Mouse (Mus musculus) heart, postnatal 14 days (tissue): ENCODE measurements around the gene Men1. TPM values are rescaled to one million over a fixed set of nuclear protein-coding genes. Genes with fewer than 3 reads are reported as not detected.
"Not testable (repeated sequence)": the region's sequence is repeated elsewhere in the genome, so short reads cannot be mapped to it uniquely, and the experiment has no call there.

Experiments
- DNase-seq, 2 experiments: peaks; one replicate each; pipeline ENCODE4 v3.0.0; 2021 to 2022
- intact Hi-C: fragments of 180-260 bp; cut with DNase I; formaldehyde crosslinking; loops from one replicate; pipeline ENCODE4 v1.15.1; 2025
- total RNA-seq, 2 experiments: library from RNA; stranded (reverse); gene quantifications; 2 replicates each; pipeline ENCODE4 v1.2.3; 2021

Gene Men1
- total RNA-seq, 2 experiments from 2014 or later = 18.2 to 18.5 TPM

DNA sequence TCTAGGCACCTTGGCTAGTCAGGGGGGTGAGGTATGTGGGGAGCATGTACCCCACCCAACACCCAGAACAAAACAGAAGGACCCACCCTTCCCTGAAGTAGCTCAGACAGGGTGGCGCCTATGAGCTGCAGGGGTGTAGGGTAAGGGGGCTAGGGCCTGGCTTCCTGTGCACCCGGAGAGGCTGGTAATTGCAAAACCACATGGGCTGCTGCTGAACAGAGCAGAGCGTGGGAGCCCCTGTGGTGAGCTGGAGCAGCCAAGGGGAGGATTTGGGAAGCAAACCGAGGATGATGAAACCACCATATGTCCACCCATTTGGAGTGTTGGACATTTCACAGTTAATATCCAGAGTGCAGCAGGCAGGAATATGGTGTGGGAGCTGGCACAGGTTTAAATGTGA is 32.3 kb upstream of the Men1 start:
- DNase-seq = peak; percentile 70 to 75
- intact Hi-C loops = no loop called here

DNA sequence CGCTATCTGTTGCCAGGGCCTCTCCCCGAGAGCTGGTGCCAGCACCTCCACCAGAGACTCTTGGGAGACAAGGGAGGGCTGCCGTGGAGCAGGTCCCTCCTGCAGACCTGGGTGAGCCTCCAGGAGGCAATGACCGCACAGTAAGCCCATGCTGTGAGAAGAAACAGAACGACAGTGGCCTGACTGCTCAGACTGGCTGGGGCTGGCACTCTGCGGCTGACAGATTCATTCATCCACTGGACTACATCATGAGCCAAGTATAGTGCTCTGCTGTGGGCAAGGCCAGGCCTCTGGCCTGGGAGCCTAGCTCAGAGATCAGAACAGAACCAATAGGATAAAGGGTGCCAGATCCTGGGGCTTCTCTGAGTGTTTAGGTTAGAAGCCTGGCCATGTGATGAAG is 30.9 kb upstream of the Men1 start:
- intact Hi-C loops = no loop called here
- DNase-seq = no peak

DNA sequence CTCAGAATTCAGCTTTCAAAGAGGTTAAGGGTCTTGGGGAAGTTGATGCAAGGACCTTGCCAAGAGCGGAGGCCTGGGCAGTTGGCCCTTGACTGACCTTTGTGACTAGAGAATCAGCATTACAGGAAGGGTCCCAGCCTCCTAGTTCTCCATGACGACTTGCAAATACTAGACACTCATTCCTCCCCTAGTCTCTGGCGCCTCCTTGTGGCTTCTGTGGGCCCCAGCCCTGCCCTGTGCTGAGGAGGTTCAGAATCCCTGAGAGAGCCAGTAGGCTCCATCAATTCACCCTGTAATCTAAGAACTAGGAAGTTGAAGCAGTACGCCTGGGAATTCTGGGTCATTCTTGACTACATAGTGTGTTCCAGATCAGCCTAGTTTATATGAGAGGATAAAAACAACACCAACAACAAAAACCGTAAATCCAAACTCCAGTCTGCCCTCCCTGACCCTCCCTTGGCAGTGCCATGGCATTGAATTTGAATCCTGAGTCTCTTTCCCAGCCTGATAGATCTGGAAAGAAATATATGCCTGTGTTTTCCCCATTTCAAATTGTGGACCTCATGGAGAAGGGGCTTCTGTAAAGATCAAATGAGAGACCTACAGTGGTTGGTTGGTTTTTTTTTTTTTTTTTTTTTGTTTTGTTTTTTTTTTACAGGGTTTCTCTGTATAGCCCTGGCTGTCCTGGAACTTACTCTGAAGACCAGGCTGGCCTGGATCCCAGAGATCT is 29.8 kb upstream of the Men1 start:
- DNase-seq = peak; percentile 93 to 97
- intact Hi-C loops = loop anchor here (1.0 kb wide), 1 partner anchor 37 kb away; no protein-coding TSS in a partner anchor

DNA sequence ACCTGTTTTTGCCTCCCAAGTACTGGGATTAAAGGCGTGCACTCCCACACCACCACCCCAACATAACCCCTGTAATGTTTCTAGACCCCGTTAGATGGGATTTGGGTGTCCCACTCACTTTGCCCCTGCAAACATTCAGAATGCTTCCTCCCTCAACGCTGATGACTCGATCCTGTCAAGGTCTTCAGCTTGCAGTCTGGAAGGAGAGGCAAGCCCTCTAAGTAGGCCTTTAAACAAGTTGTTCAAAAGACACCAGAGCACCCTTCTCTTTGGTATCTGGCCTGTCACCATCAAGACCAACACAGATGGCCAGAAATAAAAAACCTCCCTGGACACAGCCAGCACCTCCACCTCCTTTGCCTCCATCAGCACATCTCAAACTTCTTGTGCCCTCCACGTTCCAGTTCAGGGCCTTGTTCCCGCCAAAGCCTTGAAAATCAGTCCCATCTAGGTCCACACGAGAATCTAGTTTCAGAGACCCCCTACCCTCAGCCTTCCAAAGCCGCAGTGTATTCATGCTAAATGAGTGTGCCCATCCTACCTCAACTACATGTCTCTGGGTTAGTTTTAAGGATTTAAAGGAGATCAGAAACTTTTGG is 29.2 kb upstream of the Men1 start:
- no peak for DNase-seq
- intact Hi-C loops = loop anchor here (1.0 to 2.0 kb wide), 2 partner anchors 25 to 37 kb away; no protein-coding TSS in a partner anchor

DNA sequence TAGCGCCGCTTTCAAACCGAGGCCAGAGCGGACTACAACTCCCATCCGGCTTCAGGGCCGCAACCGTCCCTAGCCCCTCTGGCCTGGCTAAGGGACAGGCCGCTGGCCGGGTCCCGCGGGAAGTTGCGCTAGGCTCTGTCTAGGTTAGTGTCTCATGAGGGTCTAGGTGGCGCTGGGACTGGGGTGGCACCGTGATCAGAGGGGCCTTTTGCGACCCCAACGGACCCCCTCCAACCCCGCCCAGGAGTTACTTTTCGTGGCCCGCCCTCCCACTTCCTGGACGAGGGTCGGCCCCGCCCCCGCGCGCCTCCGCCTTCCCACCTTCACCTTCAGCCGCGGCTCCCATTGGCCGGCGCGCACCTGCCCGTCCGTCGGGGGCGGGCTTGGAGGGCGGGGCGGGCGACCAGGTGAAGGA is 28.6 kb upstream of the Men1 start, which contains the start of gene Cdc42bpg:
Cdc42bpg (plus strand) TSS at position 320 of the 415 bp plus-strand sequence.
- intact Hi-C loops = loop anchor here (2.0 kb wide), 1 partner anchor 25 kb away; no protein-coding TSS in a partner anchor
- peak; percentile 87 to 89 for DNase-seq

DNA sequence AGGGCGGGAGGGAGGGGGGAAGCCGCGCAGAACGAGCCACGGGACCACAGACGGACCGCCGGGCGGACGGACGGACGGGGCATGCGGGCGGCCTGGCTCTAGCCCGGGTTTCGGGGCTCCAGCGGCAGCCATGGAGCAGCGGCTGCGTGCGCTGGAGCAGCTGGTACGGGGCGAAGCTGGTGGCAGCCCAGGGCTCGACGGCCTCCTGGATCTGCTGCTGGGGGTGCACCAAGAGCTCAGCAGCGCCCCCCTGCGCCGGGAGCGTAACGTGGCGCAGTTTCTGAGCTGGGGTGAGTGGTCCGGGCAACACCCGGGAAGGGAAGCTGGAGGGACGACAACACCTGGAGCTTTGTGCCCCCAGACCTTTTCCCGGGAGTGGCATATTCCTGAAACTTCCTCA is 28.2 kb upstream of the Men1 start:
- DNase-seq = peak; percentile 88 to 93
- intact Hi-C loops = loop anchor here (2.0 kb wide), 1 partner anchor 24 kb away; no protein-coding TSS in a partner anchor

DNA sequence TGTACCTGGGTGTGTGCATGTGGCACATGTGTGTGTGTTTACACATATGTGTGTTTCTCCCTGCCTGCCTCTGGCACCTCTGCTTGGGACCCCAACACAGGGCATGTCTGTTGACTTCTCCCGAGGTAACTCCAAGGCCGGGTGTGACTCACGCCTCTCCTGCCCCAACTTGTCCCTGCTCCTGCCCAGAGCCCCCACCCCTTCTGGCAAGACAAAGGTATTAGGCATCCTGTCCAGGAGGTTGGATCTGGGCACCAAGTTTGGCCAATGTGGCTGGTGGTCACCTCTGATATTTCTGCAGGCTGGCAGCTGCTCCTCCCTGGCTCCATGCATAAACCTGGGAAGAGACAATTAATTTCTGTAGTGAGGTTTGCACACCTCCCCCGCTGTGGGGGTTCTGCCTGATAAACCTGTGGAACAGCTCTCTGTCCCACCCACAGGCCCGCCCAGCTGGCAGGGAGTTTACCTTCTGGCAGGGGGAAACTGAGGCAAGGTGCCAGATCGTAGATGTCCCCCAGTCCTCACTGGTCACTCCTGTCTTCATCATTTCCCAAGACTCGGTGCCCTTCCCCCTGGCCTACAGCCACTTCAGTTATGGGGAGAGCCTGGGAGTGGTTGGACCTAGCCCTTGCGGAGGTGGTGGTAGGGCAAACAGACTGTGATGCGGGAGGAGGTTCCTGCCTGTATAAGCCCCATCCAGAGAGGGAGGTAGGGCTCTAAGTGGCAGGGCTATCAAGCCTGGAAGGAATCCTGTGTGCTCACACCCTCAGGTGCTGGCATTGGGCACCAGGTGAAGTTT is 26.8 kb upstream of the Men1 start:
- no peak for DNase-seq
- intact Hi-C loops = loop anchor here (2.0 kb wide), 1 partner anchor 23 kb away; no protein-coding TSS in a partner anchor

DNA sequence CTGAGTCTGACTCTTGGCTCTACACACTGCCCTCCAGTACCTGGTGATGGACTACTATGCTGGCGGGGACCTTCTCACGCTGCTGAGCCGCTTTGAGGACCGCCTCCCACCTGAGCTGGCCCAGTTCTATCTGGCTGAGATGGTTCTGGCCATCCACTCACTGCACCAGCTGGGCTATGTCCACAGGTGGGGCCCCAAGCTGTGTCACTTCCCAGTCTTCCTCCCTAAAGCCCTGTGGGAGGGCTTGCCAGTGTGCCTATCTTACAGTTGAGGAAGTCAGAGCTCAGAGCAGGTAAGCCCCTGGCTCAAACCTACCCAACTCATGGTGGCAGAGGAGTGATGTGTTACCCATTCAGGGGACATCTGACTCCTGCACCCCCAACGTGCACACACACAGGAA is 24.6 kb upstream of the Men1 start:
- no peak for DNase-seq
- intact Hi-C loops = loop anchor here (5.0 kb wide), 1 partner anchor 1648 kb away; no protein-coding TSS in a partner anchor

DNA sequence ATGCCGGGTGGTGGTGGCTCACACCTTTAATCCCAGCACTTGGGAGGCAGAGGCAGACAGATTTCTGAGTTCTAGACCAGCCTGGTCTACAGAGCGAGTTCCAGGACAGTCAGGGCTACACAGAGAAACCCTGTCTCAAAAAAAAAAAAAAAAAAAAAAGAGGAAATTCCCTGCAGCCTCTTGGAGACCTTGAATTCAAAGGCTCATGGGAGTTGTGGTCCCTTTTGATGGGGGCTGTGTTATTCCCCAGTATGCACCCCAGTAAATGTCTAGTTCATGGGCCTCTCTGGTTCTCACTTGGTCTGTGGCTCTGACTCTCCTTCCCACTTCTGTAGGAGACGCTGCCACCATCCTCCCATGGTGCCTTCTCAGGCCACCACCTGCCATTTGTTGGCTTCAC is 23.0 kb upstream of the Men1 start:
- intact Hi-C loops = loop anchor here (5.0 kb wide), 1 partner anchor 1649 kb away; no protein-coding TSS in a partner anchor
- DNase-seq = not testable (repeated sequence)

DNA sequence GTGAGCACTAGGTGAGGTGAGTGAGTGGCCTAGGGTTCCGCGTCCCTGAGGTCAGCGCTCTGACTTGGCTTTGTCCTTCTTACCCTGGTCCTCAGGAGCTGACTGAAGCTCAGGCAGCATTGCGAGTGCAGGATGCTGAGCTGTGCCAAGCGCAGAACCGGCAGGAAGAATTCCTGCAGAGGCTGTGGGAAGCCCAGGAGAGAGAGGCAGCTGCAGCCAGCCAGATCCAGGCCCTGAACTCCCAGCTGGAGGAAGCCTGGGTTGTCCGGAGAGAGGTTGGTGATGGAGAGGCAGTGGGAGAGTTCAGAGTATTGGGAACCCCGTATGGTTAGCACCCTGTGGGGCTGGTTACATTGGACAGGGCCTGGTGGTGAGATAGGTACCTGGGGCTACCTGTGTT is 21.0 kb upstream of the Men1 start:
- DNase-seq = no peak
- intact Hi-C loops = loop anchor here (5.0 kb wide), 1 partner anchor 1651 kb away; no protein-coding TSS in a partner anchor

DNA sequence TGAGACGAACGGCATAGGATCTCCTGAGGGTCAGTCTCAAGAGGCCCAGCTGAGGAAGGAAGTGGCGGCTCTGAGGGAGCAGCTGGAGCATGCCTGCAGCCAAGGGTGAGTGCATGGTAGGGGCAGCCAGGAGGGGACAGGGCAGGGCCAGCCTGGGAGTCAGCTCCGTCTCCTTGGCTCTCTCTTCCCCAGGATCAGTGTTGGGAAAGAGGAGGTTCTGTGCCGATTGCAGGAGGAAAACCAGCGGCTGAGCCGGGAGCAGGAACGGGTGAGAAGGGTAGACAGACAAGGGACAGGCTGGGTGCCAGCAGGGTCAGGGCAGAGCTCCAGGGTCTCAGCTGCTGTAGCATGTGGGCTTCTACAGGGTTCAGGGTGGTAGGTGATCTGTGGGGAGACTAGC is 20.3 kb upstream of the Men1 start:
- no peak for DNase-seq

DNA sequence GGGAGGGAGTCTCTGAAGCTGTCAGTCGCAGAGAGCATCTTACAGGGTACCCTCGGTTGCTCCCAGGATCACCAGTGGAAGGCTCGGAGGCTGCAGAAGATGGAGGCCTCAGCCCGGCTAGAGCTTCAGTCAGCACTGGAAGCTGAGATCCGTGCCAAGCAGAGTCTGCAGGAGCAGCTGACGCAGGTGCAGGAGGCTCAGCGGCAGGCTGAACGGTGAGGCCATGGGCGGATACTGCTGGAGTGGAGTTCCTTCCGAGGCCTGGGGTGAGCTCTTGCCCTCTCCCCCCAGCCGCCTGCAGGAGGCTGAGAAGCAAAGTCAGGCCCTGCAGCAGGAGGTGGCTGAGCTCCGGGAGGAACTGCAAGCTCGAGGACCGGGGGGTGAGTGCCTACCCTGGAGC is 19.2 kb upstream of the Men1 start:
- intact Hi-C loops = no loop called here

More for the DNA sequence above, 20.3 kb upstream of the Men1 start:
- intact Hi-C loops = loop anchor here (5.0 kb wide), 1 partner anchor 1652 kb away; no protein-coding TSS in a partner anchor

DNA sequence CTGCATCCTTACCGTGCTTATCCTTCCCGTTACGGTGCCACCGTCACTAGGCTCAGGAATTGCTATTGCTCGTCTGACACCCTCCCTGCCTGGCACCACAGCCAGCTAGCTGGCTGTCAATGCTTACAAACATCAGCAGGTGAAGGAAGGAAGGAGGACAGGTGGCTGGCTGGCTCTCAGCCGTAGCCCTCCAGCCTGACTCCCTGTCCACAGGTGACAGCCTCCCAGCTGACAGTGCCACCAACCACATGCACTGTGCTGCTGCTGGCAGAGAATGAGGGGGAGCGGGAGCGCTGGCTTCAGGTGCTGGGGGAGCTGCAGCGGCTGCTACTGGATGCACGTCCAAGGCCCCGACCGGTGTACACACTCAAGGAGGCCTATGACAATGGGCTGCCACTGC is 16.6 kb upstream of the Men1 start:
- intact Hi-C loops = no loop called here
- no peak for DNase-seq

More for the DNA sequence above, 19.2 kb upstream of the Men1 start:
- DNase-seq = no peak

DNA sequence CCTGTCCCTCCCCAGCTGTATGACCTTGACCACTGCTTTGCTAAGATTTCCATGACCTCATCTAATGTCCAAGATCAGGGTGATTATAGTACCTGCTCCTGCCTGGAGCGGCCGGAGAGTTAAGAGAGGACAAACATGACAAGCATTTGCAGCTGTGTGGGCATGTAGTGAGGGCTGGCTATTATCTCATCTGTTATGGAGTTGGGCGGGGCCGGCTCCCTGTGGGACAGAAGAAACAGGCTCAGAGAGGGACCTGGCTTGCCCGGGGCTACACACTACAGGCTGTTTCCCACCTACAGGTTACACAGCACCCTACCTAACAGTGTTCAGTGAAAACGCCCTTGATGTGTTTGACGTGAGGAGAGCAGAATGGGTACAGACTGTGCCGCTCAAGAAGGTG is 13.4 kb upstream of the Men1 start:
- intact Hi-C loops = no loop called here
- no peak for DNase-seq

DNA sequence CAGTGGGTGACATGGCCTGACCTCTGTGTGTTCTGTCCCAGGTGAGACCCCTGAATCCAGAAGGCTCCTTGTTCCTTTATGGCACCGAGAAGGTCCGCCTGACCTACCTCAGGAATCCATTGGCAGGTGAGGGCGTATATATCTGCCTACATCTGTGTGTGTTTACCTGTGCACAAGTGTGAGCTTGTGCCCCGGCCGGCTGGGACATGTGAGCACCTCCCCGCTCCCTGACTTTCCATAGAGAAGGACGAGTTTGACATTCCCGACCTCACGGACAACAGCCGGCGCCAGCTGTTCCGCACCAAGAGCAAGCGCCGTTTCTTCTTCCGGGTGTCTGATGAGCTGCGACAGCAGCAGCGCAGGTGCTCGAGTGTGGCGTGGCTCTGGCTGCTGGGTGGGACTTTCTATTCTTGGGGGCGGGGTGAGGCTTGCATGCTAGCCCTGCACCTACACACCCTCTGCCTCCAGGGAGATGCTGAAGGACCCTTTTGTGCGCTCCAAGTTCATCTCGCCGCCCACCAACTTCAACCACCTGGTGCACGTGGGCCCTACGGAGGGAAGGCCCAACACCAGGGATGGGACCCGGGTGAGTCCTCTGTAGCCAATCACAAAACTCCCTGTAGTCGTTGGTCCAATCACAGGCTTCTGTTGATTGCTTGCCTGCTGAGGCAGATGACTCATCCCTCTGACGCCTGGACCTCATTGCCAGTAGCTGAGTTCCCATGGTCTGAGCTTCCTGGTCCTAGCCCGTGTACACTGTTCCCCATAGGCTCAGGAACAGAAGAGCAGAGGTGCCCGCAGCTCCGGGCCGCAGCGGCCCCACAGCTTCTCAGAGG is 12.8 kb upstream of the Men1 start:
- intact Hi-C loops = no loop called here
- DNase-seq = no peak

DNA sequence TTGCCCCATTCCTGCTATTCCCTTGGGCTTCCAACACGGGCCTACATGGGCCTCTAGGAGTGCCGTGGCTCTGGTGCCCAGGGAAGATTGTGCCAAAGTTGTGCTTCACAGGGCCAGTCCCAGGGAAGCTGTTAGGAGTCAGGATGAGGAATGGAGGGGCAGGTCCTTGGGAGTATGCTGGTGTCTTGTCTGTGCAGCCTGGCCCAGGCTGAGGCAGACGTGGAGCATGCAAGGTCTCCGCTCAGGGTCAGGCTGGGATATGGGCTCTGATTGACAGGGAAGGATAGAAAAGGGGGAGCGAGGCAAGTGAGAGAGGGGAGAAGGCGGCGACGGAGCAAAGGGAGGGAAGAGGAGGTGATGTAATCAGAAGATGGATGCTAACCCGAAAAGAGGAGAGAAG is 10.0 kb upstream of the Men1 start:
- DNase-seq = no peak
- intact Hi-C loops = no loop called here

DNA sequence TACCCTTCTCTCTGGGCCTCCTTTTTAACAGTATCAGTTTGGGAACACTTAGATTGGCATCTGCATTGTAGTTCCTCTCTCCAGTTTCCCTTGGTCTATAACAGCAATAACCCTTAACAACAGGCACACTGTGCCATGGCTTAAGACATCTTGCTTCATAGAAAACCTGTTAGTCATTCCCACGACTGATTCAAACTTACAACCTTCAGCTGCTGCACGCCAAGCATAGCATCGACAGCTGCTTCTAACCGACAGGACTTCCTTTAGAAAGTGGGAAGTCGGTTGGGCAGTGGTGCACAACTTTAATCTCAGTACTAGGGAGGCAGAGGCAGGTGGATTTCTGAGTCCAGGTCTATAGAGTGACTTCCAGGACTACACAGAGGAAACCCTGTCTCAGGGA is 3.6 kb upstream of the Men1 start:
- intact Hi-C loops = loop anchor here (2.0 to 10.0 kb wide), 5 partner anchors 24 to 369 kb away; partner anchors contain the start of genes Cdc42bpg, Pola2, Snx15 and Tm7sf2
- no peak for DNase-seq

DNA sequence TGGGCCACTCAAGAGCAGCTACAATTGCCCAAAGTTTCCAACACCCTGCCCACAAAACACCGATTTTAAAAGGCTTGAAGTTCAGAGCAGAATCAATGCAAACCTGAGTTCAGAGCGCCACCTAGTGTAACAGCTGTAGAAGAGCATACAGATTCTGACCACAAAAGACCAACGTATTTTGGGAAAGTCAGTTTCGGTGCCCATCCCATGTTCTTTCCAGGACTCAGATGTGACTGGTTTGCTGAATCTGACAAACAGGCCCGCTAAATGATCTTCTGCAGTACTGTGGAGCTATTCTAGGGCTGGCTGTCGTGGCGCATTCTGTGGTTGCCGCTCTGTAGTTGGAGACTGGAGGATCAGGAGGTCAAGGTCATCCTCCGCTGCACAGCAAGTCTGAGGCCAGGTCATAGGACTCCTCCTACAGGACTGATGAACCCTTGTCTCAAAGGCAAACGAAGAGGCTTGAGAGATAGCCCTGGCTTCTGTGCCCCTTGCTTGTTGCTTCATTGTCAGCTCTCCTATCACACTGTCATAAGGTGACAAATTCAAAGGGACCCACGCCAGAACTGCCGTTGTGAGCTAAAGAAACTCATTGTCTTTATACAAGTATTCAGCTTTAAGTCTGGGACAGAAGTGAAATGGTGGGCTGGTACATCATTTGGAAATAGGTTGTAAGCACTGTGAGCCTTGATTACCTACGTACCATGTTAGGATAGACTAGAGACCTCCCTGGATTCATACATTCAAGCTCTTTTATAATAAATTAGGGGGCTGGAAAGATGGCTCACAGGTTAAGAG is 2.9 kb upstream of the Men1 start:
- peak; percentile 71 to 84 for DNase-seq
- intact Hi-C loops = loop anchor here (2.0 to 10.0 kb wide), 5 partner anchors 25 to 370 kb away; partner anchors contain the start of genes Cdc42bpg, Pola2, Snx15 and Tm7sf2
